Mouse (Mus musculus): ENCODE results near the gene Smdt1.

DNA sequence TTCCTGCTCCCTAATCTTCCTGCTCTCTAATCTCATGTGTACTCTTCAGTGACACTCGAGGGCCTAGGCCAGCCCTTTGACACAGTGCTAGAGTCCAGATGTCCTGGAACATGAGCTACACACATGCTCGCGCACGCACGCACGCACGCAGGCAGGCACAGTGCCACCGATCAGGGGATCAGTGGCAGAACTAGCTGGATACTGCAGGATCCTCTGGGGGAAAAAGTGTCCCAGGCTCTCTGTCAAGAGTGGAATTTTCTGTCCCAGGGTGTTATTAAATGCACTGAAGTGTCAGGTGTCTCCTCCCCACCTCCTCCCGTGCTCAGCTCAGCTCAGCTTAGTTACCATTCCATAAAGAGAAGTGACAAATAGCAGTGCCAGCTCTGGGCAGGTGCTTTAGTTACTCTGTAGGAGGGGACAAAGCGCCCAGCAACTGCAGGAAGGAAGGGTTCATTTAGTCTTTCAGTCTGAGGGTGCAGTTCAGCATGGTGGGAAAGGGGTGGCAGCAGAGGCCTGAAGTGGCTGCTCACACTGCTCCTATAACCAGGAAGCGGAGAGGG lies 22.8 kb downstream of the Smdt1 start:
- TF ChIP-seq POLR2A (IDR thresholded peaks at IDR 0.05; ENCODE audit: insufficient read length, low read depth) = no peak
- TF ChIP-seq POLR2AphosphoS2 (IDR thresholded peaks at IDR 0.05; ENCODE audit: insufficient read length, low read depth) = no peak
- no peak for TF ChIP-seq MAX (IDR thresholded peaks at IDR 0.05; ENCODE audit: low read depth)

Data from myocyte (in vitro differentiated cells).